Mouse (Mus musculus): ENCODE measurements around the gene Golga5.

DNA sequence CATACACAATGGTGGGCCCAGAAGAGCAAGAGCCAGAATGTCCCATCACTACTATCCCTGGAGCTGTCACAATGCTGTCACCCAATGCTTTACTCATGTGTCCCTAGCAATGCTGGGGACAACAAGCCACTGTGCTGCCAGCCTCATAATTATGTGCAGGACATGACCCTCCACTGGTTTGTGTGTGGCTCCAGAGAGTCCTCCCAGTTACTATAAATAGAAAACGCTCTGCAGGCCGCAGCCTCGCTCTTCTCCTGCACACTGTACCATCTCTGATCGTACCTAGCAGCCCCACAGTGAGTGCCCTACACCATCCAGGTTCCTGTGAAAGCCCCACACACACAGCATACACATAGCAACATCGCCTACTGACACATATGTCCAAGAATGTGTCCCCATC, 31.0 kb upstream of the Golga5 start:
- no peak for TF ChIP-seq CTCF (IDR thresholded peaks at IDR 0.05; ENCODE audit: control insufficient read depth, insufficient read depth, insufficient replicate concordance, low read depth, low read length)
- no peak for TF ChIP-seq POLR2A (IDR thresholded peaks at IDR 0.05; ENCODE audit: control insufficient read depth, low read depth, low read length)
